Mouse (Mus musculus): ENCODE measurements around the gene Smurf2.

Smurf2 gene

GRCm38 (mm10) chr11:106777395-106777794, 143.1 kb downstream of the Smurf2 start:
- no peak for DNase-seq (ENCODE audit: low spot score)

DNA sequence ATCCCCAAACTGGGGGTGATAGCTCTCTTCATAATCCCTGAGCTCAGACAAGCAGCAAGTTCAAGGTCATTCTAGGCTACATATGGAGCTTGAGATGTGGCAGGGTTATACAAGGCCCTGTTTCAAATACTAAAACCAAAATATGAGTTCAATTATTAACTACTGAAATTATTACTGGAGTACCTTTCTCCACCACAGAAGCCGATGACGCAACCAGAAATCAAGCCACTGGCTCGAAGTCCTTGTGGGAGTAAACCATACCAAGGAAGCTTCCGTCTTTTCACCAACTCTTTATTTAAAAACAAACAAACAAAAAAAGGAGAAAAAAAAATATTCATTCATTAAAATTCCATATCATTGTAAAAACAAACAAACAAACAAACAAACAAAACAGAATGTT, 143.6 kb downstream of the Smurf2 start:
- DNase-seq (ENCODE audit: low spot score), result no peak

- no peak for DNase-seq (ENCODE audit: low spot score)
Measured at GRCm38 (mm10) chr11:106773061-106773460, 147.5 kb downstream of the Smurf2 start.

- peak; percentile 37 for DNase-seq (ENCODE audit: low spot score)
Measured at GRCm38 (mm10) chr11:106770195-106770974, 150.1 kb downstream of the Smurf2 start.

Data from embryo, embryonic 10.5 days (tissue).